Mouse (Mus musculus): Measurements from ENCODE around the gene Klf11.

Gene Klf11

GRCm38 (mm10) chr12:24705502-24706263 lies 54.6 kb downstream of the Klf11 start:
- no peak for DNase-seq (ENCODE audit: low spot score)

- no peak for DNase-seq (ENCODE audit: low spot score)
These were observed 55.8 kb downstream of the Klf11 start for GRCm38 (mm10) chr12:24706764-24707479.

GRCm38 (mm10) chr12:24707480-24707802 lies 56.4 kb downstream of the Klf11 start:
- no peak for DNase-seq (ENCODE audit: low spot score)

DNA sequence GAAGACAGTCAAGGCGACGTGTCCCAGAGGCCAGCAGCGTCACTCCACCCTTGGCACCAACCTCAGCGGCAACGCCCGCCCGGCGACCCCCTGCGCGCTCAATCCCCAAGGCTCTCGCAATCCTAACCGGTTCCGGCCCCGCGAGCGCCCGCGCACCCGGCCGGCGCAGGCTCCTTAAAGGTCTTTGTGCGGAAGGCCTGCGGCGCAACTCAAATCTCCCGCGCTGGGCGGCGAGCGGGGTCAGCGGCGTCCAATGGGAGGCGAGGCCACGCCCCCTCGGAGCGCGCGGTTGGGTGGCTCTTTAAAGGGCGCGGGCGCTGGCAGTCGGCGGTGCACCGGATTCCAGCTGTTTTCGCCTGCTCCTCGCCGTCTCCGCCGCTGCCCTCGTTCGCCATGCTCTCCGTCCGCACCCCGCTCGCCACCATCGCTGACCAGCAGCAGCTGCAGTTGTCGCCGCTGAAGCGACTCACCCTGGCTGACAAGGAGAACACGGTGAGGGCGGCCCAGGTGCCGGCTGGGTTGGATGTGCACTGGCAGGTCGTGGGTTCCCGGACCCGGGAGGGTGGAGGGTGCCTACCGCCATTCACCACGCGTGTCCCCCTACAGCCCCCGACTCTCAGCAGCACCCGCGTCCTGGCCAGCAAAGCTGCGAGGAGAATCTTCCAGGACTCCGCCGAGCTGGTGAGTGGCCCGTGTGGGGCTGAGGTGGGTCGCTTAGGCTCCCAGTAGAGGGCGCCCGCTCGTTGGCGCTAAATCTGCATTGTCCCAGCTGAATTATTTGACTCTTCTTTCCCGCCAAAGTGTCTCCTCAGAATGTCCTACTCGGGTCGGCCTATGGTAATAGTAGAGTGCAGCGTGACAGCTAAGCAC lies 57.1 kb downstream of the Klf11 start, which contains the start of gene Rrm2:
Rrm2 (plus strand) TSS at position 288 of the 870 bp plus-strand sequence.
- DNase-seq (ENCODE audit: low spot score), result peak; percentile 94

- DNase-seq (ENCODE audit: low spot score), result no peak
These were observed 57.7 kb downstream of the Klf11 start for GRCm38 (mm10) chr12:24708824-24709218.

GRCm38 (mm10) chr12:24709409-24709808 lies 58.3 kb downstream of the Klf11 start:
- no peak for DNase-seq (ENCODE audit: low spot score)

DNA sequence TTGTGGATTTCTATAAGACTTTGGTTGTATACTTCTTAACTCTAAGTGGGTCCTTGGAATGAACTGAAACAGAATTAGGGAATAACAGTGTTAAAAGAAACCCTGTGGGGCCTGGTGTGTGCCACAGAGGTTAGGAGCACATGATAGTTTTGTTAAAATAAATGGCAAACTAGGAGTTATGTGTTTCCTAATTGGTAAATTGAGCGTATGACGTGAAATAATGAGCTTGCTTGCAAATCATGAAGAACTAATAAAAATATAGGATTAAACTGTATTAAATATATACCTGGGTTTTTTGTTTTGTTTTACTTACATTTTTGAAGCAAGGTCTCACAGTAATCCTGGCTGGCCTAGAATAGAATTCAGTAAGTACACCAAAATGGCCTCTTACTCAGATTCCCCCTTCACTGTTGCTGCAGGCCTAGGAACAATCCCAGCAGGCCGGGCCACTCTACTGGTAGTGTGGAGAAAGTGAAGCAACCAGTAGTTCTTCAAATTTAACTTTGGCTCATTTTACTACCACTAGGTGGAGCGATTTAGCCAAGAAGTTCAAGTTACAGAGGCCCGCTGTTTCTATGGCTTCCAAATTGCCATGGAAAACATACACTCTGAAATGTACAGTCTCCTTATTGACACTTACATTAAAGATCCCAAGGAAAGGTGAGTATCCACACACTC lies 58.9 kb downstream of the Klf11 start:
- peak; percentile 89 for DNase-seq (ENCODE audit: low spot score)

- no peak for DNase-seq (ENCODE audit: low spot score)
These were observed 59.6 kb downstream of the Klf11 start for GRCm38 (mm10) chr12:24710672-24711071.
